Mouse (Mus musculus) ES-E14 (cell line): ENCODE measurements around the gene Fmn2. TPM values are rescaled to one million over a fixed set of nuclear protein-coding genes. Genes with fewer than 3 reads are reported as not detected.

Experiments used
- DNase-seq: peaks from one replicate; pipeline ENCODE4 v3.0.0-alpha.2; 2013; ENCODE audit warnings: low read depth, low spot score
- H3K27ac ChIP-seq: 2 replicates; pipeline ENCODE4 v1.5.1; 2012; ENCODE audit warnings: low read depth, mild to moderate bottlenecking, low read length, moderate library complexity, mixed read lengths; ENCODE audit not compliant: poor library complexity, insufficient read depth, severe bottlenecking
- H3K36me3 ChIP-seq: 2 replicates; pipeline ENCODE4 v1.6.1; 2012; ENCODE audit warnings: mild to moderate bottlenecking, low read length, moderate library complexity, mixed read lengths; ENCODE audit not compliant: control insufficient read depth, poor library complexity, insufficient read depth, severe bottlenecking
- H3K4me1 ChIP-seq, 2 experiments: fragments of 150-350 bp in 1 of 2; sonication (generic) in 1 of 2; 2 replicates each; pipeline ENCODE4 v1.6.1; 2012; ENCODE audit warnings: low read length in 2 of 2, mild to moderate bottlenecking in 1 of 2, mixed read lengths in 1 of 2; ENCODE audit not compliant: control insufficient read depth in 2 of 2, insufficient read depth in 2 of 2, poor library complexity in 1 of 2
- H3K4me3 ChIP-seq, 2 experiments: fragments of 150-350 bp in 1 of 2; sonication (generic) in 1 of 2; 2 replicates each; pipeline ENCODE4 v1.5.1; 2012; ENCODE audit warnings: low read length in 2 of 2, low read depth in 1 of 2, mild to moderate bottlenecking in 1 of 2, mixed read lengths in 1 of 2; ENCODE audit not compliant: insufficient read depth in 1 of 2, poor library complexity in 1 of 2, severe bottlenecking in 1 of 2
- H3K9ac ChIP-seq: 2 replicates; pipeline ENCODE4 v1.6.1; 2012; ENCODE audit warnings: low read depth, mild to moderate bottlenecking, low read length, mixed read lengths; ENCODE audit not compliant: poor library complexity, insufficient read depth, severe bottlenecking
- H3K9me3 ChIP-seq: fragments of 150-350 bp; sonication (generic); 2 replicates; pipeline ENCODE4 v1.6.1; 2012; ENCODE audit warnings: low read depth, mild to moderate bottlenecking, low read length; ENCODE audit not compliant: control insufficient read depth, insufficient read depth
- CHD2 ChIP-seq: IDR thresholded peaks from 2 replicates; pipeline ENCODE4 v1.6.1; 2014; ENCODE audit warnings: mild to moderate bottlenecking, low read depth, low read length, inconsistent platforms
- HCFC1 ChIP-seq: IDR thresholded peaks from 2 replicates; pipeline ENCODE4 v1.6.1; 2012; ENCODE audit warnings: low read length, inconsistent platforms, borderline replicate concordance; ENCODE audit not compliant: insufficient read depth
- MAFK ChIP-seq: IDR thresholded peaks from 2 replicates; pipeline ENCODE4 v1.6.1; 2014; ENCODE audit warnings: mild to moderate bottlenecking, low read depth, low read length, inconsistent platforms; ENCODE audit not compliant: insufficient read depth
- ZC3H11A ChIP-seq: IDR thresholded peaks from 2 replicates; pipeline ENCODE4 v1.6.1; 2012; ENCODE audit warnings: low read depth, mild to moderate bottlenecking, inconsistent platforms, low read length, borderline replicate concordance
- ZNF384 ChIP-seq: IDR thresholded peaks from 2 replicates; pipeline ENCODE4 v1.6.1; 2012; ENCODE audit warnings: low read depth, low read length, inconsistent platforms
- in situ Hi-C, 2 experiments: fragments of 600-800 bp; cut with MboI; formaldehyde crosslinking; loops; one replicate each; pipeline ENCODE4 v1.15.1; 2025; ENCODE audit warnings: low sequenced_read_pairs in 2 of 2, inconsistent platforms in 1 of 2; ENCODE audit not compliant: unreplicated experiment in 2 of 2
- total RNA-seq: library from RNA; depleted of rRNA; stranded (reverse); fragments of 300-350 nt; gene quantifications from 2 replicates; pipeline ENCODE4 v1.2.3, GENCODE M21; 2012

Fmn2 gene
- total RNA-seq, 1 experiment, result 1.2 TPM

- in situ Hi-C loops, result no loop called here
- Histone ChIP-seq H3K9ac (no peak overlapping the region; the same call in 1 of the 2 replicates), H3K4me3 (no peak overlapping the region), H3K36me3 (no peaks in the 10 kb centered on the region), H3K9me3 (no peaks in the 10 kb centered on the region), H3K27ac (no peak overlapping the region), H3K4me1 (peaks cover 0 to 2% of the 10 kb centered on the region in 2 experiments; a peak in 1 of 4 replicates)
- TF ChIP-seq HCFC1 (no peak), ZC3H11A (no peak), MAFK (no peak), ZNF384 (no peak), CHD2 (no peak)
- DNase-seq, result peak; percentile 52
Observed at GRCm38 (mm10) chr1:174674586-174674985, 173.0 kb downstream of the Fmn2 start.

- H3K9ac ChIP-seq, result no peak overlapping the region
- no peaks in the 10 kb centered on the region for H3K36me3 ChIP-seq
- H3K4me3 ChIP-seq, result no peak overlapping the region
- no peak for DNase-seq
- in situ Hi-C loops, result no loop called here
- H3K27ac ChIP-seq, result no peak overlapping the region
- H3K9me3 ChIP-seq, result no peaks in the 10 kb centered on the region
- H3K4me1 ChIP-seq, result peaks cover 0 to 2% of the 10 kb centered on the region in 2 experiments; a peak in 1 of 4 replicates
- no peak for TF ChIP-seq ZC3H11A
- no peak for TF ChIP-seq HCFC1
- no peak for TF ChIP-seq MAFK
- no peak for TF ChIP-seq CHD2
- no peak for TF ChIP-seq ZNF384
Observed at GRCm38 (mm10) chr1:174675316-174675715, 173.7 kb downstream of the Fmn2 start.

DNA sequence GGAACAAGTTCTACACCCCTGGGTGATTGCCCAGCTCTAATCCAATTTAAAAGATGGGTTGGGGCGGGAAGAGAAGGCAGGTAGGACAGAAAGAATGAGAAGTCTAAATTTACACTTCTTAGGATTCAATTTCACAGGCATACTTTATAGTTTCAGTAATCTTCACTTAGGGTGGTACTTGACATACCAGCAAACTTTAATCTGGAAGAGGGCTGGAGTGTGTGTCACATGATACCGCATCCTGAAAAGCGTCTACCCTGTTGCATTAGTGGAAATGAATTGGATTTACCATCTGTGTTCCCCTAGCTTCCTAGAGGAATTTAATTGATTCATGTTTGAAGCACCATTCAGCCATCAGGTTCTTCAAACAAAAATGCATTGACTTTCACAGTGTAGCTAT lies 174.6 kb downstream of the Fmn2 start:
- no peak overlapping the region for H3K9ac ChIP-seq
- H3K4me1 ChIP-seq, result peaks cover 0 to 2% of the 10 kb centered on the region in 2 experiments; a peak in 1 of 4 replicates
- H3K4me3 ChIP-seq, result no peak overlapping the region
- H3K9me3 ChIP-seq, result no peaks in the 10 kb centered on the region
- no peak overlapping the region for H3K27ac ChIP-seq
- in situ Hi-C loops, result no loop called here
- no peaks in the 10 kb centered on the region for H3K36me3 ChIP-seq
- TF ChIP-seq HCFC1, result no peak
- TF ChIP-seq CHD2, result no peak
- no peak for TF ChIP-seq ZNF384
- no peak for TF ChIP-seq MAFK
- TF ChIP-seq ZC3H11A, result no peak
- DNase-seq, result no peak

GRCm38 (mm10) chr1:174677211-174677610 lies 175.6 kb downstream of the Fmn2 start:
- in situ Hi-C loops, result no loop called here
- no peak overlapping the region for H3K9ac ChIP-seq
- H3K27ac ChIP-seq, result no peak overlapping the region
- no peaks in the 10 kb centered on the region for H3K9me3 ChIP-seq
- no peaks in the 10 kb centered on the region for H3K36me3 ChIP-seq
- TF ChIP-seq ZC3H11A, result no peak
- no peak for TF ChIP-seq MAFK
- no peak for TF ChIP-seq HCFC1
- TF ChIP-seq CHD2, result no peak
- no peak for TF ChIP-seq ZNF384
- peaks cover 0 to 2% of the 10 kb centered on the region in 2 experiments; a peak in 1 of 4 replicates for H3K4me1 ChIP-seq
- DNase-seq, result no peak
- no peak overlapping the region for H3K4me3 ChIP-seq

- Histone ChIP-seq H3K9ac (no peak overlapping the region), H3K4me1 (no peaks in the 10 kb centered on the region), H3K9me3 (no peaks in the 10 kb centered on the region), H3K36me3 (no peaks in the 10 kb centered on the region), H3K4me3 (no peak overlapping the region), H3K27ac (no peak overlapping the region)
- DNase-seq, result no peak
- in situ Hi-C loops, result no loop called here
- TF ChIP-seq CHD2, result no peak
- no peak for TF ChIP-seq ZNF384
- TF ChIP-seq ZC3H11A, result no peak
- no peak for TF ChIP-seq HCFC1
- no peak for TF ChIP-seq MAFK
Observed at GRCm38 (mm10) chr1:174689301-174689700, 187.7 kb downstream of the Fmn2 start.
